Mouse (Mus musculus): ENCODE results near the gene Gm10277. TPM values are rescaled to one million over a fixed set of nuclear protein-coding genes. Genes with fewer than 3 reads are reported as not detected.

Gm10277 gene
- polyA plus RNA-seq, 1 experiment from 2014 or later: 2.4 TPM

GRCm38 (mm10) chr11:77783211-77783746 lies 4.3 kb downstream of the Gm10277 start:
- no peak overlapping the region for H3K4me2 ChIP-seq (replicated peaks)
- peak overlapping the region; percentile 50 for H3K27ac ChIP-seq (replicated peaks)
- no peak for ATAC-seq (replicated peaks)

GRCm38 (mm10) chr11:77782104-77782815 lies 5.3 kb downstream of the Gm10277 start:
- WGBS: 88% methylated on average over 7 of the region's 7 CpGs
- Histone ChIP-seq H3K36me3 (peaks cover 15% of the 10 kb centered on the region), H3K9ac (replicated peaks) (no peak overlapping the region), H3K4me1 (peaks cover 39% of the 10 kb centered on the region), H3K9me3 (no peaks in the 10 kb centered on the region), H3K27ac (replicated peaks) (no peak overlapping the region), H3K27me3 (no peaks in the 10 kb centered on the region), H3K4me3 (no peak overlapping the region), H3K4me2 (replicated peaks) (no peak overlapping the region)
- ATAC-seq (replicated peaks): no peak

More at GRCm38 (mm10) chr11:77783211-77783746, 4.3 kb downstream of the Gm10277 start:
- Histone ChIP-seq H3K27me3 (no peaks in the 10 kb centered on the region), H3K36me3 (peaks cover 5% of the 10 kb centered on the region; the same call in 1 of the 2 replicates), H3K4me1 (peaks cover 39% of the 10 kb centered on the region), H3K9ac (replicated peaks) (no peak overlapping the region), H3K4me3 (no peak overlapping the region), H3K9me3 (no peaks in the 10 kb centered on the region)
- 57% methylated on average over 10 of the region's 10 CpGs for WGBS

GRCm38 (mm10) chr11:77781088-77781487 lies 6.5 kb downstream of the Gm10277 start:
- Histone ChIP-seq H3K27ac (replicated peaks) (no peak overlapping the region), H3K27me3 (no peaks in the 10 kb centered on the region), H3K36me3 (peaks cover 19% of the 10 kb centered on the region), H3K9ac (replicated peaks) (no peak overlapping the region), H3K9me3 (no peaks in the 10 kb centered on the region), H3K4me2 (replicated peaks) (no peak overlapping the region), H3K4me1 (peaks cover 34% of the 10 kb centered on the region), H3K4me3 (no peak overlapping the region)
- no peak for ATAC-seq (replicated peaks)
- 88% methylated on average over 7 of the region's 7 CpGs for WGBS

GRCm38 (mm10) chr11:77779240-77779639 lies 8.3 kb downstream of the Gm10277 start:
- Histone ChIP-seq H3K4me2 (replicated peaks) (no peak overlapping the region), H3K9ac (replicated peaks) (no peak overlapping the region), H3K27me3 (no peaks in the 10 kb centered on the region), H3K9me3 (no peaks in the 10 kb centered on the region), H3K4me3 (no peak overlapping the region), H3K27ac (replicated peaks) (no peak overlapping the region), H3K4me1 (peaks cover 22% of the 10 kb centered on the region), H3K36me3 (peaks cover 19% of the 10 kb centered on the region)
- WGBS: 86% methylated on average over 1 of the region's 1 CpGs
- ATAC-seq (replicated peaks): no peak

- no peaks in the 10 kb centered on the region for H3K27me3 ChIP-seq
- H3K4me3 ChIP-seq: no peak overlapping the region
- ATAC-seq (replicated peaks): no peak
- no peak overlapping the region for H3K9ac ChIP-seq (replicated peaks)
- no peak overlapping the region for H3K4me2 ChIP-seq (replicated peaks)
- H3K4me1 ChIP-seq: peaks cover 9% of the 10 kb centered on the region
- H3K9me3 ChIP-seq: no peaks in the 10 kb centered on the region
- no peak overlapping the region for H3K27ac ChIP-seq (replicated peaks)
- 91% methylated on average over 17 of the region's 17 CpGs for WGBS
- peaks cover 19% of the 10 kb centered on the region for H3K36me3 ChIP-seq
Observed at GRCm38 (mm10) chr11:77777937-77778336, 9.6 kb downstream of the Gm10277 start.

- Histone ChIP-seq H3K9ac (replicated peaks) (no peak overlapping the region), H3K27me3 (no peaks in the 10 kb centered on the region), H3K4me1 (peaks cover 9% of the 10 kb centered on the region), H3K27ac (replicated peaks) (no peak overlapping the region), H3K4me3 (no peak overlapping the region), H3K9me3 (no peaks in the 10 kb centered on the region), H3K36me3 (peaks cover 19% of the 10 kb centered on the region), H3K4me2 (replicated peaks) (no peak overlapping the region)
- no peak for ATAC-seq (replicated peaks)
- 95% methylated on average over 17 of the region's 17 CpGs for WGBS
Observed at GRCm38 (mm10) chr11:77777436-77777835, 10.1 kb downstream of the Gm10277 start.

- Histone ChIP-seq H3K27ac (replicated peaks) (peak overlapping the region; percentile 31; the same call in 1 of the 2 replicates), H3K9me3 (no peaks in the 10 kb centered on the region), H3K4me2 (replicated peaks) (no peak overlapping the region), H3K36me3 (peaks cover 19% of the 10 kb centered on the region), H3K9ac (replicated peaks) (no peak overlapping the region), H3K27me3 (no peaks in the 10 kb centered on the region), H3K4me3 (no peak overlapping the region), H3K4me1 (peaks cover 9% of the 10 kb centered on the region)
- ATAC-seq (replicated peaks): no peak; the same call in 1 of the 2 replicates
- WGBS: 36% methylated on average over 9 of the region's 9 CpGs
Observed at GRCm38 (mm10) chr11:77775701-77776400, 11.7 kb downstream of the Gm10277 start.

GRCm38 (mm10) chr11:77771879-77772713 lies 15.5 kb downstream of the Gm10277 start:
- H3K27me3 ChIP-seq: no peaks in the 10 kb centered on the region
- no peak for ATAC-seq (replicated peaks)
- H3K4me1 ChIP-seq: peaks cover 10% of the 10 kb centered on the region
- H3K36me3 ChIP-seq: peaks cover 2% of the 10 kb centered on the region; the same call in 1 of the 2 replicates
- no peak overlapping the region for H3K9ac ChIP-seq (replicated peaks)
- no peak overlapping the region for H3K4me3 ChIP-seq
- no peaks in the 10 kb centered on the region for H3K9me3 ChIP-seq
- WGBS: 80% methylated on average over 8 of the region's 8 CpGs
- H3K4me2 ChIP-seq (replicated peaks): no peak overlapping the region
- no peak overlapping the region for H3K27ac ChIP-seq (replicated peaks)

GRCm38 (mm10) chr11:77770346-77770745 lies 17.2 kb downstream of the Gm10277 start:
- H3K4me2 ChIP-seq (replicated peaks): no peak overlapping the region
- WGBS: 84% methylated on average over 8 of the region's 8 CpGs

GRCm38 (mm10) chr11:77769496-77769895 lies 18.1 kb downstream of the Gm10277 start:
- Histone ChIP-seq H3K4me2 (replicated peaks) (no peak overlapping the region), H3K4me1 (peaks cover 27% of the 10 kb centered on the region), H3K4me3 (no peak overlapping the region), H3K27ac (replicated peaks) (no peak overlapping the region), H3K9me3 (no peaks in the 10 kb centered on the region), H3K9ac (replicated peaks) (no peak overlapping the region), H3K36me3 (no peaks in the 10 kb centered on the region), H3K27me3 (no peaks in the 10 kb centered on the region)
- 76% methylated on average over 4 of the region's 4 CpGs for WGBS
- no peak for ATAC-seq (replicated peaks)

More at GRCm38 (mm10) chr11:77770346-77770745, 17.2 kb downstream of the Gm10277 start:
- no peak for ATAC-seq (replicated peaks)
- no peaks in the 10 kb centered on the region for H3K27me3 ChIP-seq
- H3K27ac ChIP-seq (replicated peaks): no peak overlapping the region
- no peaks in the 10 kb centered on the region for H3K9me3 ChIP-seq
- peaks cover 19% of the 10 kb centered on the region for H3K4me1 ChIP-seq
- H3K9ac ChIP-seq (replicated peaks): no peak overlapping the region
- H3K4me3 ChIP-seq: no peak overlapping the region
- no peaks in the 10 kb centered on the region for H3K36me3 ChIP-seq

GRCm38 (mm10) chr11:77766351-77767001 lies 21.1 kb downstream of the Gm10277 start:
- H3K27me3 ChIP-seq: no peaks in the 10 kb centered on the region
- H3K27ac ChIP-seq (replicated peaks): no peak overlapping the region
- peak overlapping the region; percentile 50 for H3K4me2 ChIP-seq (replicated peaks)
- H3K9ac ChIP-seq (replicated peaks): peak overlapping the region; percentile 40
- H3K9me3 ChIP-seq: no peaks in the 10 kb centered on the region
- H3K4me3 ChIP-seq: peak overlapping the region; percentile 28
- ATAC-seq (replicated peaks): 0 out of 2 replicates have a peak, but pooled peaks have one; percentile 11
- WGBS: 5% methylated on average over 35 of the region's 35 CpGs
- H3K4me1 ChIP-seq: peaks cover 39% of the 10 kb centered on the region
- H3K36me3 ChIP-seq: no peaks in the 10 kb centered on the region
